Mouse (Mus musculus) ovary, postnatal 14 days (tissue): ENCODE data around the gene Itfg2.
A peak's percentile ranks its signal among the peaks of the same experiment; 100 is the strongest.
"Not testable (repeated sequence)": the region's sequence is repeated elsewhere in the genome, so short reads cannot be mapped to it uniquely, and the experiment has no call there.

Experiments used
- DNase-seq: peaks from one replicate; pipeline ENCODE4 v3.0.0; 2022; ENCODE audit warnings: low spot score

Gene Itfg2

GRCm38 (mm10) chr6:128383752-128384151, 41.0 kb downstream of the Itfg2 start:
- DNase-seq: no peak

- no peak for DNase-seq
Measured at GRCm38 (mm10) chr6:128381254-128381653, 43.5 kb downstream of the Itfg2 start.

DNA sequence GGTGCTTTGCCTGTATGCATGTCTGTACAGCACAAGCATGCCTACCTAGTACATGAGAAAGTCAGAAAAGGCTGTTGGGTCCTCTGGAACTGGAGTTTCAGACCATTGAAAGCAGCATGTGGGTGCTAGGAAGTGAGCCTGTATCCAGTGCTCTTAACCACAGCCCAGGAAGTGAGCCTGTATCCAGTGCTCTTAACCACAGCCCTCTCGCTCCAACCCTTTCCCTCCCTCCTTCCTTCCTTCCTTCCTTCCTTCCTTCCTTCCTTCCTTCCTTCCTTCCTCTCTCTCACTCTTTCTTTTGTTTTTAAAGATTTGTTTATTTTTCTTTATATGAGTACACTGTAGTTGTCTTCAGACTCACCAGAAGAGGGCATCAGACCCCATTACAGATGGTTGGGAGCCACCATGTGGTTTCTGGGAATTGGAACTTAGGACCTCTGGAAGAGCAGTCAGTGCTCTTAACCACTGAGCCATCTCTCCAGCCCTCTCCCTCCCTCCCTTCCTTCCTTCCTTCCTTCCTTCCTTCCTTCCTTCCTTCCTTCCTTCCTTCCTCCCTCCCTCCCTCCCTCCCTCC, 44.0 kb downstream of the Itfg2 start:
- not testable (repeated sequence) for DNase-seq

DNA sequence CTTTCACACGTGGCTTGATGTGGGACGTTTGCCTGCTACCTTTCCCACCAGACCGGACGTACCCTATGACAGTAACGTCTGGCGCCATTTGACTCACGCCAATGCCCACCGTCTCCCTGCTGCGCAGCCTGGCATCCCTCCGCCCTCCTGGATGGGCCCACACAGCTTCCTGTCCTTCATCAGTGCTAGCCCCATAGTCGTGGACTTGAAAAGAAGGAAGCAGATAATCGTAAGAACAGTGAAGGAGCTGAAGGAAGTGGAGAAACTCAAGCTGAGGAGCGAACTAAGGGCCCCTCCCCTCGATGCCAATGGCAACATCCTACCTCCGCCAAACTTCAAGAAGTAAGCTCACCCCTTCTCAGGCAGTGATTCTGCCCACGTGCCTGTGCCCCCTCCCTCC, 45.1 kb downstream of the Itfg2 start:
- no peak for DNase-seq

- no peak for DNase-seq
Measured at GRCm38 (mm10) chr6:128376371-128377085, 48.2 kb downstream of the Itfg2 start.

DNA sequence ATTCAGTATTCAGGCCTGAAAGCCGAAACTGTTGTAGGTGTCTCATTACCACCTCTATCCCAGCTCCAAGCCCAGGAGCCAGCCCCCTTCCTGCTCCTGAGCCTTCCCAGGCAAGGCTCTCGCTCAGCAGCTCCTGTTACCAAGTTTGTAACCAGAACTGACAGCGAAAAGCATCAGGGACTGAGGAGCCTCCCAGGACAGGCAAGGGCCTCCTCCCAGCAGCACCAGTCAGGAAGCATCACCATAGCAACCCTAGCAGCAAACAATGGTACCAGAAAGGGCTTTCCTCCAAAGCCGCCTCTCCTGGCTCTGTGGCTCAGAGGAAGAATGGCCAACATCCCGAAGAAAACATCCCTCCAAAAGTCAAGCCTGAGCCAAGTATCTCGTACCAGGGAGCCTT, 49.5 kb downstream of the Itfg2 start, which contains the start of the genes Tex52 and Gm44596:
Tex52 (plus strand) TSS at position 265 of the 400 bp plus-strand sequence.
Gm44596 (plus strand) TSS at position 312 of the 400 bp plus-strand sequence.
- no peak for DNase-seq

DNA sequence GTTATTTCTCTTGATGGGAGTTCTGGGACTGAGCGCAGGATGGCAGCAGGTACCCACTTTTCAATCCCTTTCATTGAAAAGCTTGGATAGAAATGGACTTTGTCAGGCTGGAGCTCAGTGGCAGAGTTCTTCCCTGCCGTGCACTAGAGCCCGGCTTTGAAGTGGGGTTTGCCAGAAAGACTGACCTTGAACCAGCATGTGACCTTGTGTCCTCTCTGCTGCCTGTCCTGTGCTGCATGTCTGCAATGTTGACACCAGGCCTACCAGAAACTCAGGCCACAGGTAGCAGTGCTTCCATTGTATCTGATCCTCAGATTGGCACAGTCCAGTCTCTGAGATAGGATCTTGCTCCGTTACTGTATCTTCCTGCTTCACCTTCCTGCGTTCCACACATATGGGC, 54.7 kb downstream of the Itfg2 start:
- no peak for DNase-seq

DNA sequence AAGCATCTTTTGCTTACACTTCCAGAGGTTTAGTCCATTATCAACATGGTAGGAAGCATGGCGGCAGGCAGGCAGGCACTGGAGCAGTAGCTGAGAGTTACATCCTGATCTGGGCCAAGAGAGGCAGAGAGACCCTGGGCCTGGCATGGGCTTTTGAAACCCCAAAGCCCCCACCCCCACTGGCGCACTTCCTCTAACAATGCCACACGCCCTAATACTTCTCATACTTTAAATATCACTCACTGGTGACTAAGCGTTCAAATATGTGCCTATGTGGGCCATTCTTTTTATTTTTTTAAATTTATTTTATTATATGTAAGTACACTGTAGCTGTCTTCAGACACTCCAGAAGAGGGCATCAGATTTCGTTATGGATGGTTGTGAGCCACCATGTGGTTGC, 58.3 kb downstream of the Itfg2 start:
- no peak for DNase-seq

- DNase-seq: no peak
Measured at GRCm38 (mm10) chr6:128364721-128365120, 60.0 kb downstream of the Itfg2 start.

- no peak for DNase-seq
Measured at GRCm38 (mm10) chr6:128363007-128363825, 61.5 kb downstream of the Itfg2 start.

DNA sequence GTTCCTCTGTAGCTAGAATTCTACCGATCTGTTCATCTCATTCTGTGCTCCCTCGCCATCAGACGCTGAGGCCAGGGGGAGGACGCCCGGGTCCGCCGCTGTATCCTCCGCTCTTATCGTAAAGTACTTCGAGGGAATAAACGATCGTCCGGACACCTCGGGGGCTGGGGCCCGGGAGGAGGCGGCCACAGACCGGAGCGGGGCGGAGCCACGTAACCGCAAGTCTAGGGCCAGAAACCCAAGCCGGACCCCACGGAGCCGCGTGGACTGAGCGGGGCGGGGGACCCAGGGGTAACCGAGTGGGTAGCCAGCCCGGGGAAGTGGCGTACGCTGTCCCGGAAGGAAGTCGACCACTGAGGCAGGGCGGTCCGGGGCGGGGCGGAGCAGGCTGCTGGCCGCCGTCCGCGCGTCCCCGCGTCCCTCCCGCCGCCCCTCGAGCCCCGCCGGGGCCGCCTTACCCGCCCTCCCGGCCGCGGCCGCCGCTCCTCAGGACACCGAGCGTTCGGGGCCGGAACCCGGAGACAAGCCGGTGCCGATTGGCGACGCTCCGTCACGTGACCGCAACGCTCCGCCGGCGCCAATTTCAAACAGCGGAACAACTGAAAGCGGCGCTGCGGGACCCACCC, 62.2 kb downstream of the Itfg2 start, which contains the start of the genes Rhno1 and Foxm1:
Rhno1 (minus strand) TSS at position 531 of the 626 bp plus-strand sequence.
Foxm1 (plus strand) TSS at position 587 of the 626 bp plus-strand sequence.
- DNase-seq: peak; percentile 79

- no peak for DNase-seq
Measured at GRCm38 (mm10) chr6:128361901-128362300, 62.8 kb downstream of the Itfg2 start.
